Mouse (Mus musculus) megakaryocyte, embryonic 14.5 days (primary cell): Measurements from ENCODE around the gene Spon1.

Source experiments
- FLI1 ChIP-seq: IDR thresholded peaks from 2 replicates; pipeline ENCODE4 v1.6.1; 2012; ENCODE audit warnings: low read length, inconsistent platforms, mixed read lengths
- GATA1 ChIP-seq: IDR thresholded peaks from 3 replicates; pipeline ENCODE4 v1.6.1; 2012; ENCODE audit warnings: mixed read lengths, low read length, inconsistent platforms, borderline replicate concordance

GRCm38 (mm10) chr7:113780286-113780685 lies 14.5 kb downstream of the Spon1 start:
- TF ChIP-seq GATA1: no peak
- TF ChIP-seq FLI1: no peak
